29 mouse cellular contexts compared by ENCODE assay signal in genomic region chr2:32525816-32526215, GRCm38 (mm10). TPM values are rescaled to one million over a fixed set of nuclear protein-coding genes. Genes with fewer than 3 reads are reported as not detected.
DNase-seq lines count a peak whose midpoint lies in the region; ATAC-seq and TF ChIP-seq lines count a peak whose summit lies in the region.
"Had no signal": no experiment of that assay in that cellular context is flagged by ENCODE, and none has a peak within 500 bp of the region (broad histone marks: within the 10 kb centered on the region; RNA-seq: fewer than 3 reads in every experiment).

No protein-coding gene starts in this region.

- peak; percentile 61 to 89 for DNase-seq in kidney, postnatal 25 days
- DNase-seq in kidney, postnatal 14 days = no peak
- peak; percentile 55 to 73 for DNase-seq in adrenal gland, postnatal 36 days
- no peak for DNase-seq in stomach, postnatal 0 days (ENCODE audit: low spot score)
- DNase-seq: B cell, adult 2 months; cerebellum, adult 8-10 months; cerebellum, postnatal 25 days; gastrocnemius, adult 2 months; gastrocnemius, postnatal 36 days; heart, adult 18-20 months; heart, postnatal 36 days; lung, postnatal 36 days had no signal

- no peaks in the 10 kb centered on the region for H3K27me3 ChIP-seq in intestine, postnatal 0 days (replicated peaks; ENCODE audit: control insufficient read depth, insufficient read depth, low read length)
- no peaks in the 10 kb centered on the region for H3K27me3 ChIP-seq in intestine, embryonic 15.5 days (replicated peaks)
- no peaks in the 10 kb centered on the region for H3K27me3 ChIP-seq in stomach, postnatal 0 days (ENCODE audit: control insufficient read depth, insufficient read depth, low read length)
- H3K27me3 ChIP-seq: hindbrain, embryonic 12.5 days; limb, embryonic 12.5 days; midbrain, embryonic 12.5 days; neural tube, embryonic 13.5 days had no signal

- H3K27ac ChIP-seq in intestine, postnatal 0 days (ENCODE audit: low read depth, low read length) = peak overlapping the region; percentile 73; the same call in 1 of the 2 replicates
- no peak overlapping the region for H3K27ac ChIP-seq in intestine, embryonic 15.5 days
- peak overlapping the region; percentile 78 for H3K27ac ChIP-seq in stomach, postnatal 0 days (replicated peaks)
- H3K27ac ChIP-seq: gastrocnemius, adult 2 months; hindbrain, embryonic 12.5 days; hindbrain, postnatal 0 days; left cerebral cortex, adult 2 months; limb, embryonic 12.5 days; midbrain, embryonic 12.5 days; neural tube, embryonic 13.5 days had no signal

- TF ChIP-seq CTCF in intestine, postnatal 0 days (IDR thresholded peaks at IDR 0.05; ENCODE audit: low read depth) = no peak
- TF ChIP-seq CTCF in stomach, postnatal 0 days (IDR thresholded peaks at IDR 0.05; ENCODE audit: low read depth) = no peak

- no peak overlapping the region for H3K4me2 ChIP-seq in intestine, postnatal 0 days (replicated peaks; ENCODE audit: low read depth)
- H3K4me2 ChIP-seq in intestine, embryonic 15.5 days (replicated peaks) = no peak overlapping the region
- H3K4me2 ChIP-seq in stomach, postnatal 0 days (replicated peaks; ENCODE audit: low read depth) = no peak overlapping the region
- H3K4me2 ChIP-seq: heart, embryonic 11.5 days; hindbrain, embryonic 12.5 days; limb, embryonic 12.5 days; liver, embryonic 11.5 days; midbrain, embryonic 12.5 days; neural tube, embryonic 13.5 days had no signal

- ATAC-seq in intestine, postnatal 0 days = no peak
- ATAC-seq in intestine, embryonic 15.5 days = no peak
- no peak for ATAC-seq in stomach, postnatal 0 days (ENCODE audit: low FRiP score, low TSS enrichment)
- ATAC-seq: forebrain, embryonic 16.5 days; hindbrain, postnatal 0 days had no signal

- H3K9me3 ChIP-seq in intestine, postnatal 0 days (ENCODE audit: control insufficient read depth) = no peaks in the 10 kb centered on the region
- H3K9me3 ChIP-seq in intestine, embryonic 15.5 days = no peaks in the 10 kb centered on the region
- no peaks in the 10 kb centered on the region for H3K9me3 ChIP-seq in stomach, postnatal 0 days (ENCODE audit: control insufficient read depth, low read length)
- H3K9me3 ChIP-seq: hindbrain, embryonic 12.5 days; limb, embryonic 12.5 days; midbrain, embryonic 12.5 days; neural tube, embryonic 13.5 days had no signal

- WGBS in intestine, postnatal 0 days = 82% methylated on average over 12 of the region's 12 CpGs
- 85% methylated on average over 12 of the region's 12 CpGs for WGBS in intestine, embryonic 15.5 days
- WGBS in stomach, postnatal 0 days = 85% methylated on average over 12 of the region's 12 CpGs

- H3K9ac ChIP-seq in intestine, postnatal 0 days (ENCODE audit: low read depth, low read length) = no peak overlapping the region
- H3K9ac ChIP-seq in intestine, embryonic 15.5 days = no peak overlapping the region
- no peak overlapping the region for H3K9ac ChIP-seq in stomach, postnatal 0 days (ENCODE audit: low read length)
- H3K9ac ChIP-seq: hindbrain, embryonic 12.5 days; limb, embryonic 12.5 days; midbrain, embryonic 12.5 days; neural tube, embryonic 13.5 days had no signal

- no peaks in the 10 kb centered on the region for H3K36me3 ChIP-seq in intestine, postnatal 0 days (ENCODE audit: control insufficient read depth, insufficient read depth)
- no peaks in the 10 kb centered on the region for H3K36me3 ChIP-seq in intestine, embryonic 15.5 days
- no peaks in the 10 kb centered on the region for H3K36me3 ChIP-seq in stomach, postnatal 0 days (ENCODE audit: control insufficient read depth, insufficient read depth, low read length)
- H3K36me3 ChIP-seq: hindbrain, embryonic 12.5 days; limb, embryonic 12.5 days; midbrain, embryonic 12.5 days; neural tube, embryonic 13.5 days had no signal

- no peak for TF ChIP-seq EP300 in stomach, postnatal 0 days (optimal IDR thresholded peaks at IDR 0.05)

- 0 out of 2 replicates have a peak, but pooled peaks cover 6% of the 10 kb centered on the region for H3K4me1 ChIP-seq in intestine, postnatal 0 days (replicated peaks; ENCODE audit: control insufficient read depth, insufficient read depth, low read length)
- H3K4me1 ChIP-seq in intestine, embryonic 15.5 days (replicated peaks) = peaks cover 7% of the 10 kb centered on the region; the same call in 1 of the 2 replicates
- H3K4me1 ChIP-seq in stomach, postnatal 0 days (replicated peaks; ENCODE audit: control insufficient read depth, insufficient read depth) = no peaks in the 10 kb centered on the region
- H3K4me1 ChIP-seq: hindbrain, embryonic 12.5 days; midbrain, embryonic 12.5 days; neural tube, embryonic 13.5 days had no signal

- H3K4me3 ChIP-seq in intestine, postnatal 0 days (ENCODE audit: low read depth, low read length) = no peak overlapping the region
- H3K4me3 ChIP-seq in intestine, embryonic 15.5 days (replicated peaks) = no peak overlapping the region
- no peak overlapping the region for H3K4me3 ChIP-seq in stomach, postnatal 0 days (ENCODE audit: low read depth, low read length)
- H3K4me3 ChIP-seq: gastrocnemius, adult 2 months; hindbrain, embryonic 12.5 days; left cerebral cortex, adult 2 months; limb, embryonic 12.5 days; midbrain, embryonic 12.5 days; neural tube, embryonic 13.5 days had no signal

RNA-seq across cellular contexts. Expression of gene Fam102a, which starts 9.3 kb away (rescaled TPM):
- 18.0 and 18.4 TPM in 2 replicates for polyA plus RNA-seq in intestine, postnatal 0 days (2015; fragmentation: Nextera tagmentation; extraction: Ambion mirVana)
- 9.7 and 9.8 TPM in 2 replicates for polyA plus RNA-seq in intestine, embryonic 15.5 days (2015; fragmentation: Nextera tagmentation; extraction: Ambion mirVana)
- 10 to 100 TPM; 21.5 to 34.8 TPM for total RNA-seq in adrenal gland, postnatal 36 days (2021)
- polyA plus RNA-seq in stomach, postnatal 0 days (2015; fragmentation: Nextera tagmentation; extraction: Ambion mirVana) = 16.6 and 20.2 TPM in 2 replicates

RNA-seq across cellular contexts. Expression of gene Dpm2, which starts 44.8 kb away (rescaled TPM):
- 120 and 124 TPM in 2 replicates for polyA plus RNA-seq in intestine, postnatal 0 days (2015; fragmentation: Nextera tagmentation; extraction: Ambion mirVana)
- polyA plus RNA-seq in intestine, embryonic 15.5 days (2015; fragmentation: Nextera tagmentation; extraction: Ambion mirVana) = 115 and 121 TPM in 2 replicates
- total RNA-seq in adrenal gland, postnatal 36 days (2021) = 10 to 100 TPM; 60.5 to 61.1 TPM
- 87.5 and 91.8 TPM in 2 replicates for polyA plus RNA-seq in stomach, postnatal 0 days (2015; fragmentation: Nextera tagmentation; extraction: Ambion mirVana)

RNA-seq across cellular contexts. Expression of gene Pip5kl1, which starts 48.8 kb away (rescaled TPM):
- polyA plus RNA-seq in intestine, postnatal 0 days (2015; fragmentation: Nextera tagmentation; extraction: Ambion mirVana) = not detected in 2 replicates
- polyA plus RNA-seq in intestine, embryonic 15.5 days (2015; fragmentation: Nextera tagmentation; extraction: Ambion mirVana) = 0.56 and 0.69 TPM in 2 replicates
- total RNA-seq in adrenal gland, postnatal 36 days (2021) = not detected
- polyA plus RNA-seq in stomach, postnatal 0 days (2015; fragmentation: Nextera tagmentation; extraction: Ambion mirVana) = 0.08 and 0.18 TPM in 2 replicates
- total RNA-seq: gastrocnemius, adult 2 months; gastrocnemius, postnatal 36 days; heart, adult 18-20 months had no signal
- polyA plus RNA-seq: liver, embryonic 16.5 days had no signal

RNA-seq across cellular contexts. Expression of gene 9430097D07Rik, which starts 49.7 kb away (rescaled TPM):
- 0.14 TPM in 1 of 2 replicates, not detected in the other for polyA plus RNA-seq in intestine, postnatal 0 days (2015; fragmentation: Nextera tagmentation; extraction: Ambion mirVana)
- polyA plus RNA-seq in intestine, embryonic 15.5 days (2015; fragmentation: Nextera tagmentation; extraction: Ambion mirVana) = not detected in 2 replicates
- total RNA-seq in adrenal gland, postnatal 36 days (2021) = not detected
- polyA plus RNA-seq in stomach, postnatal 0 days (2015; fragmentation: Nextera tagmentation; extraction: Ambion mirVana) = not detected in 2 replicates
- total RNA-seq: gastrocnemius, adult 2 months; gastrocnemius, postnatal 36 days; heart, adult 18-20 months; heart, postnatal 36 days; megakaryocyte, adult 5-6 weeks had no signal
- polyA plus RNA-seq: heart, embryonic 16.5 days; intestine, embryonic 16.5 days; limb, embryonic 12.5 days; liver, embryonic 11.5 days; lung, embryonic 16.5 days; stomach, embryonic 14.5 days had no signal

Comparison
In these comparisons a context has a peak if more than half of its experiments do, and no peak if none do; other contexts are left out.
1. DNase-seq: peak in kidney, postnatal 25 days (2 of 2) and adrenal gland, postnatal 36 days (2 of 2); none in kidney, postnatal 14 days (single experiment) and stomach, postnatal 0 days (single experiment).